Mouse (Mus musculus): ENCODE data around the gene Pex19.

DNA sequence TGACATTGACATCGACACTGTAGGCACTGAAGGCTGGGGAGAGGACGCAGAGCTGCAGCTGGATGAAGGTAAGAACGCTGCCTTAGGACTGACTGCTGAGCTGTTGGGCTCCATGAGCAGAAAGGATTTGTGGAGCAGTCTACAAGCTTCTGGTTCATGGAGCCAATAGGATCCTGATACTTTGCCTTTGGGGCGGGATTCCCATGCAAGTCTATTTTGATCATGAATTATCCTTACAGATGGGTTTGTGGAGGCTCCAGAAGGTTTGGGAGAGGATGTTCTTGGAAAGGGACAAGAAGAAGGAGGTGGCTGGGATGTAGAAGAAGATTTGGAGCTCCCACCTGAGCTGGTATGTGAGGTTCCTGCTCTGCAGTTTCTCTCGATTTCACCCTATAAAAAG is 9.6 kb upstream of the Pex19 start:
- TF ChIP-seq POLR2A (IDR thresholded peaks at IDR 0.05; ENCODE audit: extremely low read depth, insufficient read depth, low read length) (no peak), CTCF (IDR thresholded peaks at IDR 0.05; ENCODE audit: extremely low read depth, insufficient read depth, low read length) (no peak)
